Comparison of ENCODE assay signal across 3 mouse cellular contexts in genomic region chr1:193285766-193286325, GRCm38 (mm10). TPM values are rescaled to one million over a fixed set of nuclear protein-coding genes. Genes with fewer than 3 reads are reported as not detected.
"Had no signal": no experiment of that assay in that cellular context is flagged by ENCODE, and none has a peak within 500 bp of the region (broad histone marks: within the 10 kb centered on the region; RNA-seq: fewer than 3 reads in every experiment).

No protein-coding gene starts in this region.

RNA-seq across cellular contexts. Expression of gene Hsd11b1, which starts 22.0 kb away (rescaled TPM):
- polyA plus RNA-seq: limb, embryonic 10.5 days; midbrain, embryonic 13.5 days; neural tube, embryonic 11.5 days had no signal
